In the genomic region with DNA sequence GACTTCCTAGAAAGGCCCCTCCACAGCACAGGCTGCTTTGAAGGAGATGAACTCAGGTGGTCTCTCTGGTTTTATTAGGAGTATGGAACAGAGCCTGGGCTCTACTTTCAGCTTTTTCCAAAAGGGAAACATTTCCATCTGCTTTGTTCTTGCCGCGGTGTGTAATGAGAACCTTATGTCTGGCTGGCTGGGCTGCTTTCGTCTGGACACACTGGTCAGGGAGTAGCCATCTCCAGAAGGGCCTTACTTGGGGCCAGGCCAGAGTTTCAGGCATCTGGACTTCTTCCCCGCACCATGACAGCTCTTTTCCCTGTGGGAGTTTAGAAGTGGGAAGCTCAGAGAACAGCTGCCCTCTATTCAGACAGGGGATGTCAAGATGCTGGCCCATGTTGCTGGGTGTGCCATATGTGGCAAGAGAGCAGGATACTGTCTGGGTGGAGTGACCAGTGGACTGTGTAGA, we compare ENCODE assay signal across 8 mouse cellular contexts. TPM values are rescaled to one million over a fixed set of nuclear protein-coding genes. Genes with fewer than 3 reads are reported as not detected.
A peak's percentile ranks its signal among the peaks of the same experiment; 100 is the strongest.
DNase-seq lines count a peak whose midpoint lies in the region; ATAC-seq and TF ChIP-seq lines count a peak whose summit lies in the region.
"Had no signal": no experiment of that assay in that cellular context is flagged by ENCODE, and none has a peak within 500 bp of the region (broad histone marks: within the 10 kb centered on the region; RNA-seq: fewer than 3 reads in every experiment).

No protein-coding gene starts in this region.

- no peaks in the 10 kb centered on the region for H3K27me3 ChIP-seq in embryonic facial prominence, embryonic 11.5 days (ENCODE audit: control insufficient read depth, insufficient read depth, low read length)
- H3K27me3 ChIP-seq in kidney, embryonic 16.5 days (ENCODE audit: insufficient read depth, low read length), result no peaks in the 10 kb centered on the region
- no peaks in the 10 kb centered on the region for H3K27me3 ChIP-seq in liver, postnatal 0 days (ENCODE audit: insufficient read depth, low read length)
- H3K27me3 ChIP-seq in midbrain, embryonic 16.5 days (ENCODE audit: control insufficient read depth, insufficient read depth, low read depth, low read length), result no peaks in the 10 kb centered on the region

- H3K36me3 ChIP-seq in embryonic facial prominence, embryonic 11.5 days (replicated peaks; ENCODE audit: control insufficient read depth, insufficient read depth, low read depth, low read length), result no peaks in the 10 kb centered on the region
- no peaks in the 10 kb centered on the region for H3K36me3 ChIP-seq in kidney, embryonic 16.5 days (ENCODE audit: insufficient read depth, low read length)
- H3K36me3 ChIP-seq in liver, postnatal 0 days (replicated peaks; ENCODE audit: insufficient read depth, low read length), result no peaks in the 10 kb centered on the region
- H3K36me3 ChIP-seq in midbrain, embryonic 16.5 days (ENCODE audit: control insufficient read depth, insufficient read depth, low read length), result no peaks in the 10 kb centered on the region

- WGBS in embryonic facial prominence, embryonic 11.5 days, result 25% methylated on average over 4 of the region's 4 CpGs
- whole genome bisulfite sequencing in kidney, embryonic 16.5 days, result 63% methylated on average over 4 of the region's 4 CpGs
- 86% methylated on average over 4 of the region's 4 CpGs for WGBS in liver, postnatal 0 days (ENCODE audit: insufficient replicate concordance)
- 88% methylated on average over 4 of the region's 4 CpGs for WGBS in midbrain, embryonic 16.5 days

- no peak overlapping the region for H3K9ac ChIP-seq in embryonic facial prominence, embryonic 11.5 days (replicated peaks; ENCODE audit: low read length)
- H3K9ac ChIP-seq in kidney, embryonic 16.5 days (replicated peaks; ENCODE audit: low read length), result no peak overlapping the region
- no peak overlapping the region for H3K9ac ChIP-seq in liver, postnatal 0 days (replicated peaks)
- no peak overlapping the region for H3K9ac ChIP-seq in midbrain, embryonic 16.5 days (ENCODE audit: low read depth, low read length)

- intact Hi-C loops in gastrocnemius, postnatal 36 days (cut with DNase I), result no loop called here

- H3K4me3 ChIP-seq in embryonic facial prominence, embryonic 11.5 days (ENCODE audit: low read depth, low read length), result no peak overlapping the region
- H3K4me3 ChIP-seq in kidney, embryonic 16.5 days (ENCODE audit: low read length), result no peak overlapping the region
- no peak overlapping the region for H3K4me3 ChIP-seq in liver, postnatal 0 days (ENCODE audit: low read depth, low read length)
- no peak overlapping the region for H3K4me3 ChIP-seq in midbrain, embryonic 16.5 days (ENCODE audit: low read depth, low read length)

- H3K4me2 ChIP-seq in embryonic facial prominence, embryonic 11.5 days (ENCODE audit: low read depth, low read length), result no peak overlapping the region
- no peak overlapping the region for H3K4me2 ChIP-seq in kidney, embryonic 16.5 days (replicated peaks; ENCODE audit: low read depth, low read length)
- no peak overlapping the region for H3K4me2 ChIP-seq in liver, postnatal 0 days (ENCODE audit: low read depth, low read length)
- H3K4me2 ChIP-seq in midbrain, embryonic 16.5 days (ENCODE audit: low read length), result no peak overlapping the region

- DNase-seq in embryonic facial prominence, embryonic 11.5 days (ENCODE audit: low spot score), result peak; percentile 82
- DNase-seq in gastrocnemius, postnatal 36 days, result peak; percentile 66 to 79
- DNase-seq in ovary, postnatal 10 days (ENCODE audit: low spot score), result peak; percentile 49
- no peak for DNase-seq in liver, postnatal 0 days
- no peak for DNase-seq in layer of hippocampus, postnatal 25 days (ENCODE audit: extremely low spot score in 1 of 2, low spot score in 1 of 2)

- peak; percentile 48; the same call in 1 of the 2 replicates for ATAC-seq in embryonic facial prominence, embryonic 11.5 days (replicated peaks; ENCODE audit: insufficient number of reproducible peaks, low FRiP score, low TSS enrichment, low read depth)
- peak; percentile 72 for ATAC-seq in kidney, embryonic 16.5 days (ENCODE audit: low FRiP score, low TSS enrichment)
- no peak for ATAC-seq in liver, postnatal 0 days
- ATAC-seq in midbrain, embryonic 16.5 days, result no peak

- no peak for TF ChIP-seq CTCF in liver, postnatal 0 days (IDR thresholded peaks at IDR 0.05; ENCODE audit: low read depth)

- no peaks in the 10 kb centered on the region for H3K4me1 ChIP-seq in embryonic facial prominence, embryonic 11.5 days (ENCODE audit: control insufficient read depth, insufficient read depth, low read length)
- no peaks in the 10 kb centered on the region; the same call in 1 of the 2 replicates for H3K4me1 ChIP-seq in kidney, embryonic 16.5 days (ENCODE audit: insufficient read depth, low read length)
- peaks cover 1% of the 10 kb centered on the region; the same call in 1 of the 2 replicates for H3K4me1 ChIP-seq in liver, postnatal 0 days (ENCODE audit: insufficient read depth)
- no peaks in the 10 kb centered on the region for H3K4me1 ChIP-seq in midbrain, embryonic 16.5 days (ENCODE audit: control insufficient read depth, insufficient read depth, low read length)

- H3K9me3 ChIP-seq in embryonic facial prominence, embryonic 11.5 days (replicated peaks; ENCODE audit: control insufficient read depth, low read length), result no peaks in the 10 kb centered on the region
- H3K9me3 ChIP-seq in kidney, embryonic 16.5 days (ENCODE audit: low read length), result no peaks in the 10 kb centered on the region
- H3K9me3 ChIP-seq in liver, postnatal 0 days (ENCODE audit: low read length), result no peaks in the 10 kb centered on the region
- no peaks in the 10 kb centered on the region for H3K9me3 ChIP-seq in midbrain, embryonic 16.5 days (replicated peaks; ENCODE audit: control insufficient read depth, low read length, poor library complexity, severe bottlenecking)

- TF ChIP-seq EP300 in liver, postnatal 0 days (IDR thresholded peaks at IDR 0.05; ENCODE audit: low read depth), result no peak

- H3K27ac ChIP-seq in embryonic facial prominence, embryonic 11.5 days (replicated peaks; ENCODE audit: low read depth, low read length), result peak overlapping the region; percentile 4; the same call in 1 of the 2 replicates
- no peak overlapping the region; the same call in 1 of the 2 replicates for H3K27ac ChIP-seq in kidney, embryonic 16.5 days (ENCODE audit: low read length)
- H3K27ac ChIP-seq in liver, postnatal 0 days (ENCODE audit: low read depth), result no peak overlapping the region
- no peak overlapping the region for H3K27ac ChIP-seq in midbrain, embryonic 16.5 days (ENCODE audit: low read length)
- H3K27ac ChIP-seq: macrophage had no signal

RNA-seq across cellular contexts. Expression of a gene that starts 40.0 kb away (rescaled TPM):
- 20.1 and 20.2 TPM in 2 replicates for polyA plus RNA-seq in embryonic facial prominence, embryonic 11.5 days (2014; fragmentation: Nextera tagmentation; extraction: Ambion mirVana)
- total RNA-seq in gastrocnemius, postnatal 36 days (2021), result 1 to 10 TPM; 1.1 to 1.6 TPM
- 7.8 and 8.2 TPM in 2 replicates for polyA plus RNA-seq in kidney, embryonic 16.5 days (2015; fragmentation: Nextera tagmentation; extraction: Ambion mirVana)
- polyA plus RNA-seq in liver, postnatal 0 days (2015; fragmentation: Nextera tagmentation; extraction: Ambion mirVana), result 0.13 and 0.15 TPM in 2 replicates
- polyA plus RNA-seq in midbrain, embryonic 16.5 days (2015; fragmentation: Nextera tagmentation; extraction: Ambion mirVana), result 15.5 and 20.6 TPM in 2 replicates
- total RNA-seq in layer of hippocampus, postnatal 25 days (2021), result 1 to 10 TPM; 5.1 to 8.3 TPM
- polyA plus RNA-seq: macrophage had no signal

RNA-seq across cellular contexts. Expression of a gene that starts 50.1 kb away (rescaled TPM):
- polyA plus RNA-seq in embryonic facial prominence, embryonic 11.5 days (2014; fragmentation: Nextera tagmentation; extraction: Ambion mirVana), result 65.1 and 67.4 TPM in 2 replicates
- total RNA-seq in gastrocnemius, postnatal 36 days (2021), result under 1 TPM in 1 of 2 experiments, not detected in 1; 0.13 TPM
- polyA plus RNA-seq in kidney, embryonic 16.5 days (2015; fragmentation: Nextera tagmentation; extraction: Ambion mirVana), result 42.9 and 45.9 TPM in 2 replicates
- 6.9 and 7.7 TPM in 2 replicates for polyA plus RNA-seq in liver, postnatal 0 days (2015; fragmentation: Nextera tagmentation; extraction: Ambion mirVana)
- polyA plus RNA-seq in midbrain, embryonic 16.5 days (2015; fragmentation: Nextera tagmentation; extraction: Ambion mirVana), result 10.4 and 11.8 TPM in 2 replicates
- total RNA-seq in layer of hippocampus, postnatal 25 days (2021), result under 1 TPM; 0.42 to 0.49 TPM

RNA-seq across cellular contexts. Expression of a gene that starts 50.2 kb away (rescaled TPM):
- 62.6 and 66.3 TPM in 2 replicates for polyA plus RNA-seq in embryonic facial prominence, embryonic 11.5 days (2014; fragmentation: Nextera tagmentation; extraction: Ambion mirVana)
- 10 to 100 TPM in 1 of 2 experiments, 1 to 10 TPM in 1; 8.3 to 11.0 TPM for total RNA-seq in gastrocnemius, postnatal 36 days (2021)
- polyA plus RNA-seq in kidney, embryonic 16.5 days (2015; fragmentation: Nextera tagmentation; extraction: Ambion mirVana), result 48.4 and 51.0 TPM in 2 replicates
- polyA plus RNA-seq in liver, postnatal 0 days (2015; fragmentation: Nextera tagmentation; extraction: Ambion mirVana), result 10.3 and 10.6 TPM in 2 replicates
- polyA plus RNA-seq in midbrain, embryonic 16.5 days (2015; fragmentation: Nextera tagmentation; extraction: Ambion mirVana), result 98.6 and 99.0 TPM in 2 replicates
- 100 to 1,000 TPM in 1 of 2 experiments, 10 to 100 TPM in 1; 93.1 to 126 TPM for total RNA-seq in layer of hippocampus, postnatal 25 days (2021)

Comparison
In these comparisons a context has a peak if more than half of its experiments do, and no peak if none do; other contexts are left out.
1. ATAC-seq: peak in embryonic facial prominence, embryonic 11.5 days (single experiment) and kidney, embryonic 16.5 days (single experiment); none in liver, postnatal 0 days (single experiment) and midbrain, embryonic 16.5 days (single experiment).
2. DNase-seq: peak in embryonic facial prominence, embryonic 11.5 days (single experiment), gastrocnemius, postnatal 36 days (2 of 2) and ovary, postnatal 10 days (single experiment); none in liver, postnatal 0 days (single experiment) and layer of hippocampus, postnatal 25 days (0 of 2).